Mouse (Mus musculus): Measurements from ENCODE around the gene Tmtc2. TPM values are rescaled to one million over a fixed set of nuclear protein-coding genes. Genes with fewer than 3 reads are reported as not detected.
A peak's percentile ranks its signal among the peaks of the same experiment; 100 is the strongest.

Gene Tmtc2
- polyA plus RNA-seq, 1 experiment from 2014 or later: 1.3 TPM

GRCm38 (mm10) chr10:105401754-105402480 is 172.3 kb downstream of the Tmtc2 start:
- Histone ChIP-seq H3K27ac (ENCODE audit: low read depth) (no peak overlapping the region), H3K4me3 (ENCODE audit: low read depth, low read length) (no peak overlapping the region), H3K4me1 (ENCODE audit: insufficient read depth) (no peaks in the 10 kb centered on the region), H3K27me3 (ENCODE audit: insufficient read depth, low read length) (no peaks in the 10 kb centered on the region), H3K4me2 (ENCODE audit: low read depth, low read length) (no peak overlapping the region), H3K36me3 (replicated peaks; ENCODE audit: insufficient read depth, low read length) (no peaks in the 10 kb centered on the region), H3K9me3 (ENCODE audit: low read length) (no peaks in the 10 kb centered on the region), H3K9ac (replicated peaks) (no peak overlapping the region)
- 82% methylated on average over 11 of the region's 11 CpGs for WGBS (ENCODE audit: insufficient replicate concordance)
- DNase-seq (no peak), ATAC-seq (no peak)
- TF ChIP-seq EP300 (IDR thresholded peaks at IDR 0.05; ENCODE audit: low read depth) (no peak), CTCF (IDR thresholded peaks at IDR 0.05; ENCODE audit: low read depth) (no peak)

GRCm38 (mm10) chr10:105399316-105399715 is 174.9 kb downstream of the Tmtc2 start:
- no peaks in the 10 kb centered on the region for H3K4me1 ChIP-seq (ENCODE audit: insufficient read depth)
- no peak for DNase-seq
- H3K9me3 ChIP-seq (ENCODE audit: low read length): no peaks in the 10 kb centered on the region
- H3K4me3 ChIP-seq (ENCODE audit: low read depth, low read length): no peak overlapping the region
- TF ChIP-seq EP300 (IDR thresholded peaks at IDR 0.05; ENCODE audit: low read depth) (no peak), CTCF (IDR thresholded peaks at IDR 0.05; ENCODE audit: low read depth) (peak; percentile 22; the same call in 1 of the 2 replicates)
- no peak overlapping the region for H3K4me2 ChIP-seq (ENCODE audit: low read depth, low read length)
- 25% methylated on average over 5 of the region's 5 CpGs for WGBS (ENCODE audit: insufficient replicate concordance)
- H3K27ac ChIP-seq (ENCODE audit: low read depth): no peak overlapping the region
- H3K9ac ChIP-seq (replicated peaks): no peak overlapping the region
- no peak for ATAC-seq
- no peaks in the 10 kb centered on the region for H3K36me3 ChIP-seq (replicated peaks; ENCODE audit: insufficient read depth, low read length)
- H3K27me3 ChIP-seq (ENCODE audit: insufficient read depth, low read length): no peaks in the 10 kb centered on the region

- Histone ChIP-seq H3K9me3 (ENCODE audit: low read length) (no peaks in the 10 kb centered on the region), H3K27ac (ENCODE audit: low read depth) (no peak overlapping the region), H3K9ac (replicated peaks) (no peak overlapping the region), H3K36me3 (replicated peaks; ENCODE audit: insufficient read depth, low read length) (no peaks in the 10 kb centered on the region), H3K4me1 (ENCODE audit: insufficient read depth) (no peaks in the 10 kb centered on the region), H3K4me2 (ENCODE audit: low read depth, low read length) (no peak overlapping the region), H3K27me3 (ENCODE audit: insufficient read depth, low read length) (no peaks in the 10 kb centered on the region), H3K4me3 (ENCODE audit: low read depth, low read length) (no peak overlapping the region)
- TF ChIP-seq EP300 (IDR thresholded peaks at IDR 0.05; ENCODE audit: low read depth) (no peak), CTCF (IDR thresholded peaks at IDR 0.05; ENCODE audit: low read depth) (no peak)
- WGBS (ENCODE audit: insufficient replicate concordance): 80% methylated on average over 4 of the region's 4 CpGs
- no peak for DNase-seq
- no peak for ATAC-seq
These were observed 190.2 kb downstream of the Tmtc2 start for GRCm38 (mm10) chr10:105384065-105384464.

GRCm38 (mm10) chr10:105381705-105382104 is 192.5 kb downstream of the Tmtc2 start:
- H3K4me3 ChIP-seq (ENCODE audit: low read depth, low read length): no peak overlapping the region
- no peaks in the 10 kb centered on the region for H3K4me1 ChIP-seq (ENCODE audit: insufficient read depth)
- H3K9ac ChIP-seq (replicated peaks): no peak overlapping the region
- no peaks in the 10 kb centered on the region for H3K36me3 ChIP-seq (replicated peaks; ENCODE audit: insufficient read depth, low read length)
- H3K27me3 ChIP-seq (ENCODE audit: insufficient read depth, low read length): no peaks in the 10 kb centered on the region
- TF ChIP-seq CTCF (IDR thresholded peaks at IDR 0.05; ENCODE audit: low read depth) (no peak), EP300 (IDR thresholded peaks at IDR 0.05; ENCODE audit: low read depth) (no peak)
- no peak overlapping the region for H3K27ac ChIP-seq (ENCODE audit: low read depth)
- ATAC-seq (no peak), DNase-seq (no peak)
- H3K4me2 ChIP-seq (ENCODE audit: low read depth, low read length): no peak overlapping the region
- WGBS (ENCODE audit: insufficient replicate concordance): 83% methylated on average over 1 of the region's 1 CpGs
- H3K9me3 ChIP-seq (ENCODE audit: low read length): no peaks in the 10 kb centered on the region

GRCm38 (mm10) chr10:105381202-105381601 is 193.0 kb downstream of the Tmtc2 start:
- H3K9me3 ChIP-seq (ENCODE audit: low read length): no peaks in the 10 kb centered on the region
- no peaks in the 10 kb centered on the region for H3K36me3 ChIP-seq (replicated peaks; ENCODE audit: insufficient read depth, low read length)
- H3K9ac ChIP-seq (replicated peaks): no peak overlapping the region
- DNase-seq (no peak), ATAC-seq (no peak)
- no peaks in the 10 kb centered on the region for H3K27me3 ChIP-seq (ENCODE audit: insufficient read depth, low read length)
- no peak overlapping the region for H3K4me3 ChIP-seq (ENCODE audit: low read depth, low read length)
- no peak overlapping the region for H3K4me2 ChIP-seq (ENCODE audit: low read depth, low read length)
- 74% methylated on average over 5 of the region's 5 CpGs for WGBS (ENCODE audit: insufficient replicate concordance)
- H3K27ac ChIP-seq (ENCODE audit: low read depth): no peak overlapping the region
- H3K4me1 ChIP-seq (ENCODE audit: insufficient read depth): no peaks in the 10 kb centered on the region
- TF ChIP-seq CTCF (IDR thresholded peaks at IDR 0.05; ENCODE audit: low read depth) (no peak), EP300 (IDR thresholded peaks at IDR 0.05; ENCODE audit: low read depth) (no peak)

- no peaks in the 10 kb centered on the region for H3K36me3 ChIP-seq (replicated peaks; ENCODE audit: insufficient read depth, low read length)
- H3K9ac ChIP-seq (replicated peaks): no peak overlapping the region
- no peak overlapping the region for H3K27ac ChIP-seq (ENCODE audit: low read depth)
- 76% methylated on average over 7 of the region's 7 CpGs for WGBS (ENCODE audit: insufficient replicate concordance)
- H3K27me3 ChIP-seq (ENCODE audit: insufficient read depth, low read length): no peaks in the 10 kb centered on the region
- TF ChIP-seq CTCF (IDR thresholded peaks at IDR 0.05; ENCODE audit: low read depth) (no peak), EP300 (IDR thresholded peaks at IDR 0.05; ENCODE audit: low read depth) (no peak)
- no peak overlapping the region for H3K4me3 ChIP-seq (ENCODE audit: low read depth, low read length)
- H3K9me3 ChIP-seq (ENCODE audit: low read length): no peaks in the 10 kb centered on the region
- no peak for DNase-seq
- H3K4me2 ChIP-seq (ENCODE audit: low read depth, low read length): no peak overlapping the region
- no peaks in the 10 kb centered on the region for H3K4me1 ChIP-seq (ENCODE audit: insufficient read depth)
- no peak for ATAC-seq
These were observed 193.7 kb downstream of the Tmtc2 start for GRCm38 (mm10) chr10:105380584-105380983.
